Mouse (Mus musculus) cerebral cortex, adult 2 months (tissue): ENCODE results near the gene Klrb1b.

Source experiments
- WGBS: fragments of 180-500 bp; shearing (Covaris S2); methylation state at CpG from one replicate; pipeline ENCODE4 v1.1.7; 2018; 5-methylcytosine and 5-hydroxymethylcytosine counted together

Klrb1b gene

DNA sequence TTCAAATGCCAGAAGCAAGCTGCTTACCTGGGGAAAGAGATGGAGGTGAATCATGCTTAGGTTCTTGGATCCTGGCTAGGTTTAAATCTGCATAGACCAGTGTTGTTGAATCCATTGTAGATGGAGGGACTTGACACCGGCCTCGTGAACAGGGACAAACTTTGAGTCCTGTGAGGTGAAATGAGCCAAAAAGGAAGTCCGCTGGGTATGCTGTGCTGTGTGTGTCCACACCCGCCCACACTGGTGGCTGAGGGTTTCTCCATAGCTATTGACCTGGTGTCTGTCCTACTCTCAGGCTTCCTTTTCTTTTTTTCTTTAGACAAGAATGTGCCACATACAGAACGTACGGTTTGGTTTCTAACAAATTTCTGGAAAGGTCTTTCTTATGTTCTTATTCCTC lies at the start of gene Klrb1b, which contains the start of gene Gm44511:
TSS of gene Klrb1b (minus strand) at position 200 of the 400 bp plus-strand sequence.
TSS of gene Gm44511 (minus strand) at position 184 of the 400 bp plus-strand sequence.
- 89% methylated on average over 6 of the region's 6 CpGs for WGBS

DNA sequence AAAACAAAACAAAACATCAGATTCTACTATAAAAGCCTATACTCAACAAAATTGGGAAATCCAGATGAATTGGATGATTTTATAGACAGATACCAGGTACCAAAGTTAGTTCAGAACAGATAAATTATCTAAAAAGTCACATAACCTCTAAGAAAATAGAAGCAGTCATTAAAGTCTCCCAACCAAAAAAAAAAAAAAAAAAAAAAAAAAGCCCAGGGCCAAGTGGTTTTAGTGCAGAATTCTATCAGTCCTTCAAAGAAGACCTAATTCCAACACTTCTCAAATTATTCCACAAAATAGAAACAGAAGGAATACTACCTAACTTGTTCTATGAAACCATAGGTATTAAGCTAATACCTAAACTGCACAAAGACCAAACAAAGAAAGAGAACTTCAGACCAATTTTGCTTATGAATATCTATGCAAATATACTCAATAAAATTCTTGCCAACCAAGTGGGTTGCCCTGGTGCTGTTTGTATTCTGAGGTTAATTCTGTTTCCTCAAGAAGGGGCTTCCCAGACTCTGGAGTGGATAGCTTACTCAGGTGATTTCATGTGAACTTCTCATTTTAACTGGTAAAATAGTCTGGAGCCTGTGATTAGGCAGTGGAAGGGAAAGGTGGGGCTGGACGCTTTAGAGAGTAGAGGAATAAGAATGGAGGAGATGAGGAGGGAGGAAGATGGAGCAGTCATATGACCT lies 45.9 kb upstream of the Klrb1b start:
- 92% methylated on average over 1 of the region's 1 CpGs for WGBS

DNA sequence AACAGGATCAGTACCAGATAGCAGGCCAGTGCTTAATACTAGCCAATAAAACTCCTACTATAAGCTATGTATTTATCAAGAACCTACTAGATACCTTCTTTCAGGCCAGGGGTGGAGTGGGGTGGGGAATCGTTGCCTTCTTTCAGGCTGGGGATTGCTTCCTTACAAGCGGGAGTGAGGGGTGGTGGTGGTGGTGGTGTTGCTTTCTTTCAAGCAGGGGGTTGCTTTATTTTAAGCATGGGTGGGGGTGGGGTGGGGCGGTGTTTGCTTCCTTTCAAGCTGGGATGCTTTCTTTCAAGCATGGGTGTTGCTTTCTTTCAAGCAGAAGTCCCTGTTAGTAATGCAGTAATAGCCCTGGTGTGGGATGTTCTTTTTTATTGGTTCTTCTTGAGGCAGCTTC lies 42.7 kb upstream of the Klrb1b start:
- 35% methylated on average over 3 of the region's 3 CpGs for WGBS

DNA sequence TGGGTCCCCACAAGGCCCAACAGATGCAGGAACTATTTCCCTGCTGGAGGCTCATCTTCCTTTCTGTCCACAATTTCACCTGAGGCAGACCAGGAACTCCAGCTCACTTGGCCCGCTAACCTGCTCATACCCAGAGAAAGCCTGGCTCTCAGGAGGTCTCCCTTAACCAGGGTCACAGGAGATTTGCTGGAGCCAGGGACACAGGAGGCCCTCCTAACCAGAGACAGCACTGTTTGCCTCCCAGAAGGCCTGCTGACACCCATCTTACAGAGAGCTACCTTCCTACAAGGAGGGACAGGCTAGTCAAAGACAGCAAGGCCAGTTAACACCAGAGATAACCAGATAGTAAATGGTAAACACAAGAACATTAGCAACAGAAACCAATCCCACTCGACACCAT lies 31.8 kb upstream of the Klrb1b start:
- WGBS, result 95% methylated on average over 2 of the region's 2 CpGs

DNA sequence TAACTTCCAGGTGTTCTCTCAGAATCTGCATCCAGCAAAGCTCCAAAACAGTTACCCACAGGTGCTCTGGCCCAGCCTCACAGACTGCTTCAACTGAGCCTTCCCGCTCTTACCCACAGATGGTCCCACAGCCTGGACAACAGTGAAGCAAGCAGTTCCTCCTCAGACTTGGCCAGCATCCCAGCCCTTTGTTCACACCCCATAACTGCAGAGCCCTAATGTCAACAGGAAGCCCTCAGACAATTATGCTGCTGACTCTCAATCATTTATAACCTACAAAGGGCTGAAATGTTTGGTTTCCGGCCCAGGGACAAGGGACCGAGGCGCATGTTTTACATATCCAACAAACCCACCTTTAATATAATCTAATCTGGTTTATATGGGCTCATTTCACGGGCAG lies 30.1 kb upstream of the Klrb1b start:
- WGBS, result 60% methylated on average over 5 of the region's 5 CpGs

DNA sequence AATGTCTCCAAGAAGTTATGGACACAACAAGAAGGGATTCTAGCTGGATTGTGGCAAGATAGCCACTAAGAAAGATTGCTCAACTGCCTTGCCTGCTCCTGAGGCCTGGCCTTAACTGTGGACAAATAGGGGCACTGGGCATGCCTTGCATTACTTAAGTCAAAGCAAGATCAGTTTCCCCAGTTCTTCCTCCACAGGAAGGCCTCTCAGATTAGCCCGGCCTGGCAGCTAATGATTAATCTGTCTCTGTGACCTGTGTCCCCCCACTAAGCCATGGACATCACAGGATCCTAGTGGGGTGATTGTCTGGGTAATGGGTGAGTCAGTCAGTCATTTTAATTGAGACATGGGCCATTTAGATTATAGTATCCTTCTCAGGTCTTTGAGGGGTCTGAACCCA lies 29.3 kb upstream of the Klrb1b start:
- 100% methylated on average over 1 of the region's 1 CpGs for WGBS

DNA sequence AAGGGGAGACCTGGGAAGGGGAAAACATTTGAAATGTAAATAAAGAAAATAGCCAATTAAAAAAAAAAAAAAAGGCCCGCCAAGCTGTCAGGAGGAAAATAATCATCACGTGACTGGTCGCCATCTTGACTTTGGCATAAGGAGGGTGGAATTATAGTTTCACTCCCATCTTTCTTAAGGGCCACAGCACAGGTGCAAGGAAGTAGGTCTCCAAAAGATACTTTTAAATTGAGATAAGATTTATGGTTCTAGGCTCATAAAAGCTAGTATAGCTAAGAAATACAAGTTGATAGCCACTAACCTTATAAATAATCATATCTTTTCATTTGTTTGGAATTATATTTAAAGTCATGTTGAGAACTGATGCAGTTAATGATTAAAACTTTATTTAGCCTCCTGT lies 28.8 kb upstream of the Klrb1b start:
- 94% methylated on average over 3 of the region's 3 CpGs for WGBS

DNA sequence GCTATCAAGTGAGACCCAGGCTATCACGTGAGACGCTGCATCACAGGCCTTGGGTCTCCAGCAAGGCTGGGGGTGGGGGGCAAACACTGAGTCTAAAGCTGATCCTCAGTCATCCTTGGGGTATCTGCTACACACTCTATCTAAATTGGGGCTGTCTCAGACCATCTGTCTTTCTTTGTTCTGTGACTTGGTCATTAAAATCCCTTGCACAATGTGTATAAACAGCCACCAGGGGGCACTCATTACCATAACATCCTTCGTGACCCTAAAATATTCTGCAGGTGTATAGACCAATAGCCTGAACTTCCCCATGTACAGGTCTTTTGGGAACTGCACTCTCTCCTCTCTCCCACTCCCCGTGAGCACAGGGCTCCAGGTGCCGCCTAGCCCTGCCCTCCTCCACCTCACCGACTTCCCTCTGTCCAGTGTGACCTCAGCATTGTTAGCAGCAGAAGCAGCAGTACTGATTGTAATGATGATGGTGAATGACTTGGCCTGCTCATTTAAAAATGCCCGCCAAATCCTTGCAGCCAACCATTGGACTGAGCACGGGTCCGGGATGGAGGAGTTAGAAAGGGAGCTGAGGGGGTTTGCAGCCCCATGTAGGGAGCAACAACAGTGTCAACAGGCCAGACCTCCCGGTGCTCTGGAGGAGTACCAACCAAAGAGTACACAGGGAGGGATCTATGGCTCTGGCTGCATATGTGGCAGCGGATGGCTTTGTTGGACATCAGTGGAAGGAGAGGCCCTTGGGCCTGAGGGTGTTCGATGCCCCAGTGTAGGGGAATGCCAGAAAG lies 28.1 kb upstream of the Klrb1b start:
- 52% methylated on average over 12 of the region's 12 CpGs for WGBS

DNA sequence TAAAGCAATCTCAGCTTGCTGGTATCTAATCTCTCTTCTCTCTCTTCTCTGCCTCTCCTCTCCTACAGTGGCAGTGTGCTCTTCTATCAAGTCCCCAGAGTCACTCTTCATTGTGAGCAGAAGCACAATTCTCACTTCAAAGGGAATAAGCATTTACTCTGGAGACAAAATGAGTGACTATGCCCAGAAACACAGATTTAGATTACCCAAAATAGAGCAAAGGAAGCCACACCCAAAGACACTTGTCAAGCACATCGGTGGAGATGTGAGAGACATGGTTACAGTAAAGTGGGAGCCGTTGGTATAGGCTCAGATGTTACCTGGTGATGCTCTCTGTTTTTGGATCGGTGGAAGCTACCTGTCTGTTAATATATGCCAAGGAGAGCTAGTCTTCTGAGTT lies 26.6 kb upstream of the Klrb1b start:
- WGBS, result 66% methylated on average over 3 of the region's 3 CpGs

DNA sequence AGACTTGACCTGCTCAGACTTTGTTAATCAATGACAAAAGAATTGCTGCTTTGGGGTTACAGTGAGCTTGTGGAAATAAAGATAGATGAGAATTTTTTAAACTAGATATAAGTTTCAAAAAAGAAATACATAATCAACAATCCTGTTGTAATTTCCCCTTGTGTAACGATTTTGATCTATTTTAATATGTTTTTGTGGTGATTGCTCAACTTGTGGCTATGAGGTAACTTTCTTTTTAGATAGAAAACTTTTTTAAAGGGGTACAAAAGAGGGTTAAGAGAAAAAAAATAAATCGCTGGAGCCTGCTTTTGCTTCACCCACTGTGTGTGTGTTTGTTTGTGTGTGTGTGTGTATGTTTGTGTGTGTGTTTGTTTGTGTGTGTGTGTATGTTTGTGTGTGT lies 25.0 kb upstream of the Klrb1b start:
- 76% methylated on average over 2 of the region's 2 CpGs for WGBS

DNA sequence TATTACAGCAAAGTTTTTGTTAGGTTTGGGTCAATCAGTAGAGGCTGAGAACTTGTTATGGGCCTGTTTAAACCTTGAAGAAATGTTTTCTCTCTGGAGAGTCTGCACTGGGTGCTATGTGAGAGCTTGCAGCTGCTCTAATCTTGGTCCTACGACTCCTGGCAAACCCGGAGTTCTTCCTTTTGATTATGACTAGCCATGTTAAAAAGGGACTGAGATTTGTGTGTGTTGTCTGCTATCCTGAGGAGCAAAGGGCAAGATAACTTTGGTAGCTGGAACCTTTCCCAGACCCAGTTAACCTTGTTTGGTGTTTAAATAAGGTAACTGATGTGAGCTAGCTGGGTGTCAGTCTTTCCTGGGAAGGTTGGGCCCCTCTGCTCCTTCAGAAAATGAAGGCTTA lies 24.5 kb upstream of the Klrb1b start:
- WGBS, result 86% methylated on average over 2 of the region's 2 CpGs

DNA sequence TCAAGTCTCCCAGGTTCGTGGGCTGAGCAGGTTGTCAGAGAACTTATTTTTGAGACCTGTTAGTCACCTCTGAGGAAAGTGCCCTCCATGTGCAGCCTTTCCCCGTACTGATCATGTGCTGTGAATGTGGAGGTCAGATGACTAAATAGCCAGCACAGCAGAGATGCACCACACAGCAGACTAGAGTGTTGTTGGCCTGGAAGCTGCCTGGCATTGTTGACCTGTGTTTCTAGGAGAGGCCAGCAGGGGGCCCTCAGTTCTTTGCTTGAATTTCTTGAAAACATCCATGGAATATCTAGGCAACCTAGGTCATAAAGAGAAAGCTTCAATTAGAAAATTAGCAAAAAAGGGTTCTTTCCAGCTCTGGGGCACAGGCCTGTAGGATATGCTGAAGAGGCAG lies 23.8 kb upstream of the Klrb1b start:
- 55% methylated on average over 2 of the region's 2 CpGs for WGBS

DNA sequence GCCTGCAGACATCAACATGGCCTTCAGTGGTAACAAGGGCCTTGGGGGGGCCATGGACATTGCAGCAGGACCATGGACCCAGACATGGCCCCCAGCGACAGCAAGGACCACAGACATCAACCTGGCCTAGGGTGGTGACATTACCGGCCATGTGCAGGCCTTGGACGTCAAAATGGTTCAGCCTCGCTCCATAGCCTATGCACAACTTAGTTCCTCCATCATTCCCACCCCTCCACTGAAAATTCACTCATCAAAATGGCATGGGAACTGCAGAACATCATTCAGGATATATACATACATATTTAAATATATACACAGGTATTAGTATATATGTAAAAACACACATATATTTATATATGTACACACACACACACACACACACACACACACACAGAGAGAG lies 21.3 kb upstream of the Klrb1b start:
- WGBS, result 91% methylated on average over 4 of the region's 4 CpGs

DNA sequence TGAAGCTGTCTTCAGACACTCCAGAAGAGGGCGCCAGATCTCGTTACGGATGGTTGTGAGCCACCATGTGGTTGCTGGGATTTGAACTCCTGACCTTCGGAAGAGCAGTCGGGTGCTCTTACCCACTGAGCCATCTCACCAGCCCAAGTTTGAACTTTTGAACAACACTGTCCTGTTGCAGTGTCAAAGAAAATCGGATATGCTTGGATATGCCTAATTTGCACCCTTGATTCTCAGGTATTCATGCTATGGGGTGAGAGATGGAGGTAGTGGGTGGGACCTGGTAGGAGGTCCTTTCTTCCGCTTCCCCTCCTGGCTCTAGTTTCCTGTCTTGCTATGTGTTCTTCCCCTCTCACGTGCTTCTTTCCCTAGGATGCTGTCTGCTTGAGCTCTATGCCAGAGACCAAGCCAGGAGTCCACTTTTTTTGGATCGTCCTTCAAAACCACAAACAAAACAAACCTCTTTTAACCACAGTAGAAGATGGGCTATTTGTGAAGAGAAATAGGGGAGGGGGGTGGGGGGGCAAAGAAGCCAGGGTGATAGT lies 19.9 kb upstream of the Klrb1b start:
- WGBS, result 51% methylated on average over 8 of the region's 9 CpGs

DNA sequence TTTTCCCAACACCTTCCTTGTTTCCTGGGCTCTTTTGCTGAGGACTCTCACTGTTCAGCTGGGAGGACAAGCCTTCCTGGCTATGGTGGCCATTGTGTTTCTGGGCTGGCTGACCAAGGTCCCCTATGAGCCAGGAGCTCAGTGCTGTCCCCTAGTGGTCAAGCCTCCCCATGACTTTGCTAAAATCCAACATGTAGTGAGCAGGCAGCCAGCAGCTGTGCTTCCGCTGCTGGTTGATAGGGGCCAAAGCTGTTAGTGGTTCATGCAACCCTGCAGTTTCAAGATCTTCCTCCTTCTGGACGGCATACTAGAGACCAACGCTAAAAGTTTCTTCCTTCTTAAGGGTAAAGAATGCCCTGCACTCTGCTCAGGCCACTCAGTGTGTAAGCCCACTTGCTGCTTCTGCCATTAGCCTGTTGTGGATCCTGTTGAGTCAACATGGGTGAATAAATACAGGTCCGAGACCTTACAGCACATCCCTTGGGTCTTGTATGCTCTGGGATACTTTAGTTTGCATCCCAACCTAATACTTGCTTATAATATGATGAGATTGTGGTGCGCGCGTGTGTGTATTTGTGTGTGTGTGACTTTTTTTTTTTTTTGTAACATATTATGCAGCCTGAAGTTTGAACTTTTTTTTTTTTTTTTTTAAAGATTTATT lies 19.3 kb upstream of the Klrb1b start:
- WGBS, result 25% methylated on average over 7 of the region's 7 CpGs

DNA sequence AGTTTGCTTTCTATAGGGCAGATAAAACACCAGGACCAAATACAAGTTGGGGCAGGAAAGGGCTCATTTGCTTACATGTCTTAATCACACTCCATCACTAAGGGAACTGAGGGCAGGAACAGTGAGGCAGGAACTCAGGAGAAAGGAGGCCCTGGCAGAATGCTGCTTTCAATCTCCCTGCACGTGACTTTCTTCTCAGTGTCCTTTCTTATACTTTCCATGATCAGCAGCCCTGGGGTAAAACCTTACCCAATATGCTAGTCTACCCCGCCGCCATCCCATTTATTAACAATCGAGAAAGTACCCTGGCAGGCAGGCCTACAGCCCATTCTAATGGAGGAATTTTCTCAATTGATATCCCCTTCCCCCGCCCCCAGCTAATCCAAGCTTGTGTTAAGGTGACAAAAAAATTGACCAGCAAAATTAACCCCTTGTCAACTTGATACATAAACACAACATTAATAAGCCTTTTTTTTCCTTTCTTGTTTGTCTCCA lies 18.5 kb upstream of the Klrb1b start:
- WGBS, result 83% methylated on average over 5 of the region's 5 CpGs

DNA sequence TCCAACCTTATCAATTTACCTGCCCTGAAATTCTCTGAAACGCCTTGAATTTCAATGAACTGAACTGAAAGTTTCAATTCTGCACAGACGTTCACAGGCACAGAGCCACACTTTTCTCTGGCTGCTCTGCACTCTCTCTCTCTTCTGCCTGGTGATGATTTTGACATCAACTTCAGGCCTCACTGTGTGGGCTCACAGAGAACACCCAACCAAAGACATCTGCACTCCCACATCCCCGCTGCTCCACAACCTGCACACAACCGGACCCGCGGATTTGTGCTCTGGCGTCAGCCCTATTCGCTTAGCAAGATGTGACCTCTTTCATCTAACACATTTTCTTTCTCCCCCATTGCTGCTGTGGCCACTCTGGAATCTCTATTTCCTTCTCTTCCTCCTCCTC lies 18.0 kb upstream of the Klrb1b start:
- WGBS, result 18% methylated on average over 8 of the region's 8 CpGs

DNA sequence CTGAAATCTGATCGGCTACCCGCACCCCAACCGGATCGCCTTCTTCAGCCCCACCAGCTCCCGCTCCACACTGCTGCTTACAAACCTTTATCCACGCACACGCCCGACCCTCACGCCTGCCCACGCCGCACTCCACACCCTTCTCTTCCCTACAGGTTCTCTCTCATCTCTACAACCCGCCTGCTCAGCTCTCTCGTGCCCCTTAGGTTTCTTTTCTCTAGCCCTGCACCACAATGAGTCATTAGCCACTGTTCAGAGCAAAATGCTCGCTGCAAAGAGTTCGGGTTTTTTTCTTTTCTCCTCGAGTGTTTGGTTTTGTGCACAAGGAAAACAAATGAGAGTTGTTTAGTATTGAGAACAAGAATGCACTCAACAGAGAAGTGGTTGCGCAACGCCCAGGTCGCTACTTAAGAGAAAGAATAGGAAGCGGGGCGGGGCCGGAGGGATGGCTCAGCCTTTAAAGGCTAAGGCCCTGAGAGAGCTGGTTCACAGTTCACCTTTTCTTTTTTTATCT lies 17.4 kb upstream of the Klrb1b start:
- WGBS, result under 1% methylated on average over 22 of the region's 22 CpGs

DNA sequence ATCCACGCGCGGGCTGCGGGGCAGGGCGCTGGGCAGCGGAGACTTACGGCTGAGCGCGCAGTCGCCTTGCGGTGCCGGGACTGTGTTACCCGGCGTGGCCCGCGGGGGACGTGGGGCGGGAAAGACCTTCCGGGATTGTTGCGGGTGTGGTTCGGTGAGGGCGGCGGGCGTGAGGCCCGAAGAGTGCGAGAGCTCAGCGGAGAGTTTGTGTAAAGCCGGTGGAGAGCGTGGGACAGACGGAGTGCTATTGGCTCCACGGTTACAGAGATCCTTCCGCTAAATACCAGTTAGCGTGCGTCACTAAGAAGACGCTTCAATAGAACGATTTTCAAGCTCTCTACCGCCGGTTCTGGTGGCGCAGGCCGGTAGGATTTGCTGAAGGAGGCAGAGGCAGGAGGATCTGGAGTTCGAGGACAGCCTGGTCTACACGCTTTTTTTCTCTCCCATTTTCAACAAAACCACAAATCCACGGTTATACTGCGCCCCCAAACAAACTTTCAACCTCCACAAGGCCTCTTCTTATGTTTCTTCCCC lies 16.9 kb upstream of the Klrb1b start:
- under 1% methylated on average over 44 of the region's 44 CpGs for WGBS

DNA sequence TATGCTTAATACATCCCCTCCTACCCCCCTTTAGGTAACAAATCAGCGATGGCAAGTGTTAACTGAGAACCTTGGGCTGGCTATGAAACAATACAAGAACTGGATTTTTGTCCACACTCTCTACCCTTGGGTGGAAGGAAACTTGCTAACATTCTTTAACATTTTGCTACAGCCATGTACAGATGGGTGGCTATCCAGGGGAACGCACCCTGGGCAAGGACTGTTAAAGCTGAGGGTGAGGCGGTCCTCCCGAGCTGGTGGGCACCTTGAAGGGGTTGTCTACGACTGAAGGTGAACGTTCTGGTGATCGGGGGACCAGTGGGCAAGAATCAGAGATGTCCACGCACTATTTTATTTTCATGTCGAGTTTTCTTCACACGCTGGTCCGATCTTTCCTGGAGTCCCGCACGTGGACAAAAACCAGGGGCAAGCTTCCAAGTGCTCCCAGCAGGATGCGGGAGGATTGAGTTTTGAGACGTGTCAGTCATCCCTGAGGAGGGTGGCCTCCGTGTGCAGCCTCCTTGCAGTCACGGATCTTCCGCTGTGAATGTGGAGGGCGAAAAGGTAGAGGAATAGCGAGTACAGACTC lies 16.3 kb upstream of the Klrb1b start:
- WGBS, result under 1% methylated on average over 20 of the region's 20 CpGs

DNA sequence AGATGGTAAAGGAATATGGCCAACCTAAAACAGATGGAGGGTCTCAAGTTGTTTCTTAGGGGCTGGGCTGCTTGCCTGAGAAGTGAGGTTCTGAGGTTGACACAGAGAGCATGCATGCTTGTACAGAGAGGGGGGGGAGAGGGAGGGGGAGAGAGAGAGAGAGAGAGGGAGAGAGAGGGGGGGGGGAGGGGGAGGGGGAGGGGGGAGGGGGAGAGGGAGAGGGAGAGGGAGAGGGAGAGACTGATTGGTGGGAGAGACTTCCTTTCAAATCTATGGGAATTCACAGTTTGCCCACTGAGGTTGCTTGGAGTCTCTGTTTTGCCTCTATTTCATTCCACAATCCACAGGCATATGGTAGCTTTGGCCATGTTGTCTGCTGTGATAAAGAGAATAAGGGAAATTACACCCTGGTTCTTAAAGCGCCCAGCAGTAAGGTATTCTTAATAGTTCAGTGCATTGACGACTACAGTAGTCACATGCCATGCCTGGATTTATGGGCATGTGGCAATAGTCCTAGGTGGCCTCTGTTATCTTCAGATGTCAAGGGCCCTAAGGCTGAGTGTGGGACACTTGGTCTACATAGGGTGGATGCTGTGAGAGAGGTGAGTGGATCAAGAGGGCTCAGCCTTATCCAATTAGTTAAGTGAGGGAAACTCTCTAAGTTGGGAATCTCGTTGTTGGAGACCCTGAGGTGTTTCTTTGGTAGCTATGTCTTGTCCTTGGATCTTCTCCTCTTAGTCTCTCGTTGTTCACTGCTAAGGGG lies 15.4 kb upstream of the Klrb1b start:
- 38% methylated on average over 4 of the region's 4 CpGs for WGBS
